Mouse (Mus musculus) liver, postnatal 0 days (tissue): ENCODE data around the gene Rbfox1. TPM values are rescaled to one million over a fixed set of nuclear protein-coding genes. Genes with fewer than 3 reads are reported as not detected.

ENCODE experiments used
- ATAC-seq: fragments of 200-750 bp; cut with Nextera tagmentation; 2 replicates; pipeline ENCODE4 v1.8.0; 2017; ENCODE audit warnings: mild to moderate bottlenecking, moderate library complexity
- DNase-seq: peaks from one replicate; pipeline ENCODE4 v3.0.0-alpha.2; 2016
- H3K27ac ChIP-seq: fragments of 300-500 bp; sonication (generic); 2 replicates; pipeline ENCODE4 v1.5.1; 2014; ENCODE audit warnings: antibody characterized with exemption, moderate library complexity, mild to moderate bottlenecking, low read depth
- H3K27me3 ChIP-seq: fragments of 300-500 bp; sonication (generic); 2 replicates; pipeline ENCODE4 v1.6.1; 2014; ENCODE audit warnings: low read length, control low read depth, mixed read lengths; ENCODE audit not compliant: insufficient read depth
- H3K36me3 ChIP-seq: fragments of 300-500 bp; sonication (generic); replicated peaks from 2 replicates; pipeline ENCODE4 v1.6.1; 2014; ENCODE audit warnings: mild to moderate bottlenecking, control low read depth, low read length, moderate library complexity, mixed read lengths; ENCODE audit not compliant: insufficient read depth
- H3K4me1 ChIP-seq: fragments of 300-500 bp; sonication (generic); 2 replicates; pipeline ENCODE4 v1.6.1; 2014; ENCODE audit warnings: antibody characterized with exemption, mild to moderate bottlenecking, control low read depth; ENCODE audit not compliant: insufficient read depth
- H3K4me2 ChIP-seq: fragments of 300-500 bp; sonication (generic); 2 replicates; pipeline ENCODE4 v1.6.1; 2014; ENCODE audit warnings: low read depth, mild to moderate bottlenecking, low read length, moderate library complexity, mixed read lengths
- H3K4me3 ChIP-seq: fragments of 300-500 bp; sonication (generic); 2 replicates; pipeline ENCODE4 v1.5.1; 2014; ENCODE audit warnings: low read depth, low read length
- H3K9ac ChIP-seq: fragments of 300-500 bp; sonication (generic); replicated peaks from 2 replicates; pipeline ENCODE4 v1.6.1; 2014; ENCODE audit warnings: mild to moderate bottlenecking, moderate library complexity
- H3K9me3 ChIP-seq: fragments of 300-500 bp; sonication (generic); 2 replicates; pipeline ENCODE4 v1.6.1; 2016; ENCODE audit warnings: mild to moderate bottlenecking, control low read depth, low read length, mixed read lengths
- CTCF ChIP-seq: sonication (generic); IDR thresholded peaks from 2 replicates; pipeline ENCODE4 v1.5.1; 2016; ENCODE audit warnings: antibody characterized with exemption, low read depth
- EP300 ChIP-seq: IDR thresholded peaks from 2 replicates; pipeline ENCODE4 v1.6.1; 2016; ENCODE audit warnings: antibody characterized with exemption, low read depth, mild to moderate bottlenecking
- WGBS: fragments of 180-500 bp; shearing (Covaris S2); extraction: QIAGEN DNeasy Blood & Tissue Kit; methylation state at CpG from one replicate; pipeline ENCODE4 v1.1.7; 2014; ENCODE audit not compliant: insufficient replicate concordance; 5-methylcytosine and 5-hydroxymethylcytosine counted together
- polyA plus RNA-seq: library from polyadenylated mRNA; unstranded; fragments of >200 nt; fragmentation: Nextera tagmentation; extraction: Ambion mirVana; gene quantifications from 2 replicates; pipeline ENCODE4 v1.2.1, GENCODE M21; 2015

Rbfox1 gene
- polyA plus RNA-seq, 1 experiment from 2014 or later, result 0.12 TPM

- Histone ChIP-seq H3K9ac (no peak overlapping the region), H3K9me3 (no peaks in the 10 kb centered on the region), H3K4me2 (no peak overlapping the region), H3K4me3 (no peak overlapping the region), H3K27ac (no peak overlapping the region), H3K36me3 (no peaks in the 10 kb centered on the region), H3K27me3 (no peaks in the 10 kb centered on the region), H3K4me1 (no peaks in the 10 kb centered on the region)
- ATAC-seq (no peak), DNase-seq (no peak)
- TF ChIP-seq CTCF (no peak), EP300 (no peak)
- WGBS, result 71% methylated on average over 3 of the region's 3 CpGs
Measured at GRCm38 (mm10) chr16:7200239-7200638, 1315.1 kb downstream of the Rbfox1 start.

- Histone ChIP-seq H3K27me3 (no peaks in the 10 kb centered on the region), H3K36me3 (no peaks in the 10 kb centered on the region), H3K27ac (no peak overlapping the region), H3K4me3 (no peak overlapping the region), H3K9ac (no peak overlapping the region), H3K4me1 (no peaks in the 10 kb centered on the region), H3K9me3 (no peaks in the 10 kb centered on the region), H3K4me2 (no peak overlapping the region)
- WGBS, result 56% methylated on average over 4 of the region's 4 CpGs
- TF ChIP-seq CTCF, result no peak
- no peak for TF ChIP-seq EP300
- ATAC-seq (no peak), DNase-seq (no peak)
Measured at GRCm38 (mm10) chr16:7201816-7202215, 1316.7 kb downstream of the Rbfox1 start.

- no peaks in the 10 kb centered on the region for H3K4me1 ChIP-seq
- H3K9ac ChIP-seq, result no peak overlapping the region
- ATAC-seq (no peak), DNase-seq (no peak)
- H3K27ac ChIP-seq, result no peak overlapping the region
- H3K36me3 ChIP-seq, result no peaks in the 10 kb centered on the region
- no peaks in the 10 kb centered on the region for H3K27me3 ChIP-seq
- WGBS, result 60% methylated on average over 2 of the region's 2 CpGs
- H3K4me3 ChIP-seq, result no peak overlapping the region
- TF ChIP-seq EP300 (no peak), CTCF (no peak)
- no peaks in the 10 kb centered on the region for H3K9me3 ChIP-seq
- no peak overlapping the region for H3K4me2 ChIP-seq
Measured at GRCm38 (mm10) chr16:7206116-7206900, 1321.2 kb downstream of the Rbfox1 start.

GRCm38 (mm10) chr16:7207599-7207998 is 1322.4 kb downstream of the Rbfox1 start:
- Histone ChIP-seq H3K36me3 (no peaks in the 10 kb centered on the region), H3K9me3 (no peaks in the 10 kb centered on the region), H3K9ac (no peak overlapping the region), H3K4me3 (no peak overlapping the region), H3K27ac (no peak overlapping the region), H3K4me2 (no peak overlapping the region), H3K4me1 (no peaks in the 10 kb centered on the region), H3K27me3 (no peaks in the 10 kb centered on the region)
- 65% methylated on average over 2 of the region's 2 CpGs for WGBS
- TF ChIP-seq EP300 (no peak), CTCF (no peak)
- DNase-seq (no peak), ATAC-seq (no peak)

- no peak for DNase-seq
- Histone ChIP-seq H3K4me2 (no peak overlapping the region), H3K9ac (no peak overlapping the region), H3K27ac (no peak overlapping the region), H3K9me3 (no peaks in the 10 kb centered on the region), H3K36me3 (no peaks in the 10 kb centered on the region), H3K4me1 (no peaks in the 10 kb centered on the region), H3K27me3 (no peaks in the 10 kb centered on the region), H3K4me3 (no peak overlapping the region)
- WGBS, result 62% methylated on average over 4 of the region's 4 CpGs
- ATAC-seq, result no peak
- TF ChIP-seq CTCF (no peak), EP300 (no peak)
Measured at GRCm38 (mm10) chr16:7212756-7213155, 1327.6 kb downstream of the Rbfox1 start.

GRCm38 (mm10) chr16:7223265-7223664 is 1338.1 kb downstream of the Rbfox1 start:
- Histone ChIP-seq H3K36me3 (no peaks in the 10 kb centered on the region), H3K4me3 (no peak overlapping the region), H3K9ac (no peak overlapping the region), H3K9me3 (no peaks in the 10 kb centered on the region), H3K4me2 (no peak overlapping the region), H3K27me3 (no peaks in the 10 kb centered on the region), H3K4me1 (no peaks in the 10 kb centered on the region), H3K27ac (no peak overlapping the region)
- WGBS, result 59% methylated on average over 2 of the region's 2 CpGs
- TF ChIP-seq CTCF (no peak), EP300 (no peak)
- DNase-seq (no peak), ATAC-seq (no peak)
